8 mouse cellular contexts compared by ENCODE assay signal in genomic region chr5:138656477-138657156, GRCm38 (mm10). TPM values are rescaled to one million over a fixed set of nuclear protein-coding genes. Genes with fewer than 3 reads are reported as not detected.
A peak's percentile ranks its signal among the peaks of the same experiment; 100 is the strongest.
DNase-seq lines count a peak whose midpoint lies in the region; ATAC-seq and TF ChIP-seq lines count a peak whose summit lies in the region.

No protein-coding gene starts in this region.

- 20% methylated on average over 2 of the region's 2 CpGs for WGBS in limb, embryonic 15.5 days
- WGBS in midbrain, postnatal 0 days: 14% methylated on average over 2 of the region's 2 CpGs

- H3K9me3 ChIP-seq in MEL (replicated peaks; ENCODE audit: insufficient read depth, low read length): no peaks in the 10 kb centered on the region
- no peaks in the 10 kb centered on the region for H3K9me3 ChIP-seq in limb, embryonic 15.5 days
- H3K9me3 ChIP-seq in midbrain, postnatal 0 days (ENCODE audit: low read length): no peaks in the 10 kb centered on the region

- TF ChIP-seq CTCF in MEL (IDR thresholded peaks at IDR 0.05 in 2 of 3, conservative IDR thresholded peaks at IDR 0.05 in 1 of 3; ENCODE audit: control insufficient read depth in 1 of 3, insufficient read depth in 1 of 3, low read depth in 2 of 3, low read length in 3 of 3, poor library complexity in 1 of 3, severe bottlenecking in 1 of 3): peak; percentile 33 to 80 (median 58)
- peak; percentile 94 for TF ChIP-seq CTCF in midbrain, postnatal 0 days (IDR thresholded peaks at IDR 0.05)

- DNase-seq in 416B (ENCODE audit: low read depth) (peak; percentile 75), MEL (ENCODE audit: low read depth, low spot score) (peak; percentile 70)
- peak; percentile 49 to 74 for DNase-seq in cerebellum, postnatal 25 days
- peak; percentile 13 to 56 for DNase-seq in frontal cortex, postnatal 36 days (ENCODE audit: low spot score in 2 of 2)
- peak; percentile 26 to 41 for DNase-seq in kidney, adult 8-10 months
- DNase-seq in midbrain, postnatal 0 days (ENCODE audit: low spot score): peak; percentile 80
- peak; percentile 45 for DNase-seq in thymus, postnatal 0 days (ENCODE audit: low spot score)

- no peak overlapping the region for H3K4me2 ChIP-seq in limb, embryonic 15.5 days
- no peak overlapping the region for H3K4me2 ChIP-seq in midbrain, postnatal 0 days (ENCODE audit: low read depth, low read length, poor library complexity, severe bottlenecking)

- peak; percentile 84 for TF ChIP-seq RAD21 in MEL (IDR thresholded peaks at IDR 0.05; ENCODE audit: low read depth, low read length)

- no peak for TF ChIP-seq POLR2A in MEL (IDR thresholded peaks at IDR 0.05; ENCODE audit: control insufficient read depth in 1 of 2, insufficient read depth in 1 of 2, low read depth in 1 of 2, low read length in 2 of 2, poor library complexity in 1 of 2)

- H3K9ac ChIP-seq in MEL (ENCODE audit: control insufficient read depth, low read depth, low read length, poor library complexity, severe bottlenecking): no peak overlapping the region
- H3K9ac ChIP-seq in limb, embryonic 15.5 days: no peak overlapping the region
- H3K9ac ChIP-seq in midbrain, postnatal 0 days (replicated peaks; ENCODE audit: low read length, poor library complexity, severe bottlenecking): no peak overlapping the region

- no peak for TF ChIP-seq EP300 in MEL (IDR thresholded peaks at IDR 0.05; ENCODE audit: low read depth in 1 of 2, low read length in 2 of 2)

- no peaks in the 10 kb centered on the region for H3K4me1 ChIP-seq in MEL (ENCODE audit: control insufficient read depth in 1 of 2, insufficient read depth in 2 of 2, low read length in 2 of 2)
- H3K4me1 ChIP-seq in limb, embryonic 15.5 days: no peaks in the 10 kb centered on the region
- H3K4me1 ChIP-seq in midbrain, postnatal 0 days (ENCODE audit: insufficient read depth, low read length): no peaks in the 10 kb centered on the region

- no peak overlapping the region for H3K4me3 ChIP-seq in MEL (ENCODE audit: control insufficient read depth in 1 of 2, insufficient read depth in 1 of 2, low read depth in 2 of 2, low read length in 2 of 2)
- H3K4me3 ChIP-seq in limb, embryonic 15.5 days: no peak overlapping the region
- H3K4me3 ChIP-seq in midbrain, postnatal 0 days (ENCODE audit: low read depth, low read length): no peak overlapping the region

- no peak overlapping the region for H3K27ac ChIP-seq in MEL (ENCODE audit: control insufficient read depth, low read depth, low read length)
- no peak overlapping the region for H3K27ac ChIP-seq in limb, embryonic 15.5 days
- no peak overlapping the region for H3K27ac ChIP-seq in midbrain, postnatal 0 days (ENCODE audit: low read depth, low read length)

- no peaks in the 10 kb centered on the region for H3K27me3 ChIP-seq in MEL (ENCODE audit: control insufficient read depth in 1 of 2, insufficient read depth in 2 of 2, low read length in 2 of 2)
- no peaks in the 10 kb centered on the region for H3K27me3 ChIP-seq in limb, embryonic 15.5 days
- H3K27me3 ChIP-seq in midbrain, postnatal 0 days (ENCODE audit: insufficient read depth, low read length): no peaks in the 10 kb centered on the region

- no peaks in the 10 kb centered on the region for H3K36me3 ChIP-seq in MEL (ENCODE audit: control insufficient read depth in 1 of 2, insufficient read depth in 2 of 2, low read length in 2 of 2)
- peaks cover 12% of the 10 kb centered on the region; the same call in 1 of the 2 replicates for H3K36me3 ChIP-seq in limb, embryonic 15.5 days
- no peaks in the 10 kb centered on the region for H3K36me3 ChIP-seq in midbrain, postnatal 0 days (ENCODE audit: insufficient read depth, low read length)

- ATAC-seq in limb, embryonic 15.5 days (ENCODE audit: insufficient number of reproducible peaks, low FRiP score, low TSS enrichment, low read depth): 0 out of 2 replicates have a peak, but pooled peaks have one; percentile 63
- ATAC-seq in midbrain, postnatal 0 days (ENCODE audit: low FRiP score): peak; percentile 75; the same call in 1 of the 2 replicates

- no peaks in the 10 kb centered on the region for H3K79me2 ChIP-seq in MEL (ENCODE audit: control insufficient read depth, insufficient read depth, low read length, poor library complexity)

TF ChIP-seq in MEL, 35 proteins besides CTCF, POLR2A, EP300 and RAD21:
- peak; percentile 79 for TF ChIP-seq SMC3 (IDR thresholded peaks at IDR 0.05; ENCODE audit: low read depth, low read length)
- peak; percentile 81 for TF ChIP-seq ZC3H11A (IDR thresholded peaks at IDR 0.05; ENCODE audit: low read depth, low read length)
- no peak for TF ChIP-seq TAL1 (IDR thresholded peaks at IDR 0.05; ENCODE audit: low read length)
TF ChIP-seq in MEL: peak in this region for 2.

RNA-seq across cellular contexts. Expression of gene A430033K04Rik, which starts 34.0 kb away (rescaled TPM):
- 2.6 and 3.0 TPM in 2 replicates for total RNA-seq in MEL (2012; rRNA removed)
- polyA plus RNA-seq in MEL (2012; ENCODE audit: insufficient read depth in 1 of 2, insufficient read length in 2 of 2, low read depth in 1 of 2, low replicate concordance in 2 of 2, missing spikeins in 1 of 2): 1 to 10 TPM in 1 of 2 experiments, not detected in 1; 2.1 TPM
- 15.4 and 17.0 TPM in 2 replicates for polyA plus RNA-seq in limb, embryonic 15.5 days (2015; fragmentation: Nextera tagmentation; extraction: Ambion mirVana)
- total RNA-seq in midbrain, postnatal 0 days (2014; rRNA removed): 15.4 and 17.2 TPM in 2 replicates
- polyA plus RNA-seq in midbrain, postnatal 0 days (2015; fragmentation: Nextera tagmentation; extraction: Ambion mirVana): 12.6 and 12.9 TPM in 2 replicates
- polyA plus RNA-seq in thymus, postnatal 0 days (2015; fragmentation: Nextera tagmentation; extraction: Ambion mirVana): 7.0 and 9.2 TPM in 2 replicates

RNA-seq across cellular contexts. Expression of gene Zfp68, which starts 37.1 kb away (rescaled TPM):
- total RNA-seq in MEL (2012; rRNA removed): 13.3 and 15.8 TPM in 2 replicates
- 10 to 100 TPM in 1 of 2 experiments, not detected in 1; 18.1 TPM for polyA plus RNA-seq in MEL (2012; ENCODE audit: insufficient read depth in 1 of 2, insufficient read length in 2 of 2, low read depth in 1 of 2, low replicate concordance in 2 of 2, missing spikeins in 1 of 2)
- 69.9 and 73.0 TPM in 2 replicates for polyA plus RNA-seq in limb, embryonic 15.5 days (2015; fragmentation: Nextera tagmentation; extraction: Ambion mirVana)
- total RNA-seq in midbrain, postnatal 0 days (2014; rRNA removed): 42.5 and 46.6 TPM in 2 replicates
- polyA plus RNA-seq in midbrain, postnatal 0 days (2015; fragmentation: Nextera tagmentation; extraction: Ambion mirVana): 40.1 and 45.8 TPM in 2 replicates
- polyA plus RNA-seq in thymus, postnatal 0 days (2015; fragmentation: Nextera tagmentation; extraction: Ambion mirVana): 63.2 and 66.1 TPM in 2 replicates
